In genomic region chr16:97962151-97962948, GRCm38 (mm10) we compare ENCODE assay signal across 8 mouse cellular contexts. TPM values are rescaled to one million over a fixed set of nuclear protein-coding genes. Genes with fewer than 3 reads are reported as not detected.
DNase-seq lines count a peak whose midpoint lies in the region; ATAC-seq and TF ChIP-seq lines count a peak whose summit lies in the region.

Gene C2cd2, minus strand, starts transcription at chr16:97962598.
Gene Zbtb21, minus strand, starts transcription at chr16:97962622.

- peak within 1 kb of the TSS; percentile 79 for H3K9ac ChIP-seq in ES-Bruce4 (ENCODE audit: low read depth, poor library complexity, severe bottlenecking)
- H3K9ac ChIP-seq in forebrain, embryonic 14.5 days (ENCODE audit: low read length): peak within 1 kb of the TSS; percentile 85
- peak within 1 kb of the TSS; percentile 94 for H3K9ac ChIP-seq in neural tube, embryonic 15.5 days (replicated peaks)

- peak within 1 kb of the TSS; percentile 79 for H3K4me2 ChIP-seq in forebrain, embryonic 14.5 days (ENCODE audit: low read length)
- H3K4me2 ChIP-seq in neural tube, embryonic 15.5 days: peak within 1 kb of the TSS; percentile 89

- DNase-seq in forebrain, embryonic 14.5 days (ENCODE audit: low spot score): peak; percentile 98
- DNase-seq in heart, postnatal 14 days: peak; percentile 97 to 98
- DNase-seq in layer of hippocampus, adult 11-12 months (ENCODE audit: low spot score): peak; percentile 97
- peak; percentile 96 to 97 for DNase-seq in lung, adult 18-20 months
- peak; percentile 97 for DNase-seq in testis, postnatal 14 days (ENCODE audit: low spot score)

- H3K9me3 ChIP-seq in ES-Bruce4 (replicated peaks; ENCODE audit: control insufficient read depth, insufficient read depth, low read length, poor library complexity, severe bottlenecking): no peaks in the 10 kb centered on the region
- H3K9me3 ChIP-seq in forebrain, embryonic 14.5 days (replicated peaks; ENCODE audit: control insufficient read depth, low read length): no peaks in the 10 kb centered on the region
- no peaks in the 10 kb centered on the region for H3K9me3 ChIP-seq in neural tube, embryonic 15.5 days (replicated peaks)

- H3K27me3 ChIP-seq in ES-Bruce4 (ENCODE audit: control insufficient read depth, insufficient read depth, low read length, poor library complexity, severe bottlenecking): no peaks in the 10 kb centered on the region
- H3K27me3 ChIP-seq in forebrain, embryonic 14.5 days (replicated peaks; ENCODE audit: control insufficient read depth, insufficient read depth, low read length): no peaks in the 10 kb centered on the region
- no peaks in the 10 kb centered on the region for H3K27me3 ChIP-seq in neural tube, embryonic 15.5 days (replicated peaks)

- H3K36me3 ChIP-seq in ES-Bruce4 (ENCODE audit: control insufficient read depth, insufficient read depth, low read length, poor library complexity, severe bottlenecking): 0 out of 2 replicates have a peak, but pooled peaks cover 3% of the 10 kb centered on the region
- no peaks in the 10 kb centered on the region for H3K36me3 ChIP-seq in forebrain, embryonic 14.5 days (ENCODE audit: control insufficient read depth, insufficient read depth, low read length)
- no peaks in the 10 kb centered on the region for H3K36me3 ChIP-seq in neural tube, embryonic 15.5 days

- TF ChIP-seq CTCF in ES-Bruce4 (IDR thresholded peaks at IDR 0.05; ENCODE audit: low read depth, low read length): no peak

- no peaks in the 10 kb centered on the region for H3K4me1 ChIP-seq in ES-Bruce4 (ENCODE audit: control insufficient read depth, insufficient read depth, low read length)
- peaks cover 8% of the 10 kb centered on the region; the same call in 1 of the 2 replicates for H3K4me1 ChIP-seq in forebrain, embryonic 14.5 days (ENCODE audit: control insufficient read depth, insufficient read depth, low read length)
- H3K4me1 ChIP-seq in neural tube, embryonic 15.5 days: peaks cover 20% of the 10 kb centered on the region

- TF ChIP-seq EP300 in ES-Bruce4 (IDR thresholded peaks at IDR 0.05; ENCODE audit: insufficient read depth, low read depth, low read length): 0 out of 2 replicates have a peak, but pooled peaks have one; percentile 5

- peak; percentile 97 for ATAC-seq in cerebellum, adult (ENCODE audit: insufficient number of reproducible peaks, low FRiP score, low TSS enrichment)
- peak; percentile 99 for ATAC-seq in forebrain, embryonic 14.5 days
- ATAC-seq in neural tube, embryonic 15.5 days (ENCODE audit: low FRiP score): peak; percentile 99

- H3K27ac ChIP-seq in ES-Bruce4 (ENCODE audit: insufficient read depth, low read length): peak within 1 kb of the TSS; percentile 84
- H3K27ac ChIP-seq in forebrain, embryonic 14.5 days (ENCODE audit: low read depth, low read length): peak within 1 kb of the TSS; percentile 96
- H3K27ac ChIP-seq in neural tube, embryonic 15.5 days (replicated peaks): peak within 1 kb of the TSS; percentile 99

- TF ChIP-seq POLR2A in ES-Bruce4 (IDR thresholded peaks at IDR 0.05; ENCODE audit: insufficient read depth, low read length): peak; percentile 88

- peak within 1 kb of the TSS; percentile 75 for H3K4me3 ChIP-seq in ES-Bruce4 (ENCODE audit: low read depth, low read length)
- peak within 1 kb of the TSS; percentile 75 for H3K4me3 ChIP-seq in forebrain, embryonic 14.5 days (ENCODE audit: low read depth, low read length)
- H3K4me3 ChIP-seq in neural tube, embryonic 15.5 days (replicated peaks): peak within 1 kb of the TSS; percentile 76

- 1% methylated on average over 71 of the region's 78 CpGs for WGBS in forebrain, embryonic 14.5 days
- WGBS in neural tube, embryonic 15.5 days: under 1% methylated on average over 78 of the region's 78 CpGs

- intact Hi-C loops in heart, postnatal 14 days (cut with DNase I): loop anchor here (2.0 kb wide), 2 partner anchors 34 to 112 kb away; partner anchors contain the start of genes B230307C23Rik and Prdm15

RNA-seq across cellular contexts. Expression of gene C2cd2, which starts in this region (rescaled TPM):
- polyA plus RNA-seq in ES-Bruce4 (2011; ENCODE audit: insufficient read depth, insufficient read length, low read depth, missing spikeins): 14.7 and 15.6 TPM in 2 replicates
- 10.2 and 12.4 TPM in 2 replicates for polyA plus RNA-seq in forebrain, embryonic 14.5 days (2014; fragmentation: Nextera tagmentation; extraction: Ambion mirVana)
- 10 to 100 TPM; 25.1 to 27.3 TPM for total RNA-seq in heart, postnatal 14 days (2021)
- 18.4 and 20.6 TPM in 2 replicates for polyA plus RNA-seq in neural tube, embryonic 15.5 days (2015; fragmentation: Nextera tagmentation; extraction: Ambion mirVana)

RNA-seq across cellular contexts. Expression of gene Zbtb21, which starts in this region (rescaled TPM):
- 28.6 and 34.8 TPM in 2 replicates for polyA plus RNA-seq in ES-Bruce4 (2011; ENCODE audit: insufficient read depth, insufficient read length, low read depth, missing spikeins)
- 12.5 TPM in 2 replicates for polyA plus RNA-seq in forebrain, embryonic 14.5 days (2014; fragmentation: Nextera tagmentation; extraction: Ambion mirVana)
- total RNA-seq in heart, postnatal 14 days (2021): 10 to 100 TPM; 10.1 to 13.5 TPM
- 11.8 and 12.3 TPM in 2 replicates for polyA plus RNA-seq in neural tube, embryonic 15.5 days (2015; fragmentation: Nextera tagmentation; extraction: Ambion mirVana)

Comparison
In these comparisons a context has a peak if more than half of its experiments do, and no peak if none do; other contexts are left out.
1. Peak in every context shown above with its lines: DNase-seq, ATAC-seq, H3K4me3 ChIP-seq and H3K27ac ChIP-seq.